Mouse (Mus musculus): ENCODE measurements at regions not wholly inside any gene's neighbourhood (a gene's known extent, or its start where the extent isn't known, plus 50 kb on each side); places are given as distances from the start of the nearest gene placed in this dataset.

DNA sequence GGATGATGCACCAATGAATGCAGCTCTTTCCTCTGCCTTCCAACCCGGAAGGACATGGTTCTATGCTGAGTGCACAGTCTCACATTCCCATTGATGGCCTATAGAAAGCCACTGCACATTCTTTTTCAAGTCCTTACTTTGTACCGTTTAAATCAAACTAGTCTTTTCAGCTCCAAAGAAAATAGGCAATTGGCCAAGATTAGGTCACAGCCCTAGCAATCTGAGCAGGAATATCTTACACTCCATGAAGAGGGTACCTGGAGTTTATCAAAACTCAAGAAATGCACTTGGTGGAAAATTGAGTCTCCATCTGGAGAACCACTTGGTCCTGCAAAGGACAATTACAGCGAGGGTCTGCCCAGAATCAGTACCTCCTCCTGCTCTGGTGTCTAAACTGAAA, 253.4 kb downstream of the Sox4 start:
- Histone ChIP-seq H3K36me3 (ENCODE audit: control insufficient read depth) (no peaks in the 10 kb centered on the region), H3K4me3 (replicated peaks) (no peak overlapping the region), H3K27me3 (ENCODE audit: control insufficient read depth) (no peaks in the 10 kb centered on the region), H3K4me1 (ENCODE audit: control insufficient read depth) (no peaks in the 10 kb centered on the region), H3K9me3 (ENCODE audit: control insufficient read depth, low read length) (no peaks in the 10 kb centered on the region)
- TF ChIP-seq GATA1 (IDR thresholded peaks at IDR 0.05; ENCODE audit: low read length): no peak

DNA sequence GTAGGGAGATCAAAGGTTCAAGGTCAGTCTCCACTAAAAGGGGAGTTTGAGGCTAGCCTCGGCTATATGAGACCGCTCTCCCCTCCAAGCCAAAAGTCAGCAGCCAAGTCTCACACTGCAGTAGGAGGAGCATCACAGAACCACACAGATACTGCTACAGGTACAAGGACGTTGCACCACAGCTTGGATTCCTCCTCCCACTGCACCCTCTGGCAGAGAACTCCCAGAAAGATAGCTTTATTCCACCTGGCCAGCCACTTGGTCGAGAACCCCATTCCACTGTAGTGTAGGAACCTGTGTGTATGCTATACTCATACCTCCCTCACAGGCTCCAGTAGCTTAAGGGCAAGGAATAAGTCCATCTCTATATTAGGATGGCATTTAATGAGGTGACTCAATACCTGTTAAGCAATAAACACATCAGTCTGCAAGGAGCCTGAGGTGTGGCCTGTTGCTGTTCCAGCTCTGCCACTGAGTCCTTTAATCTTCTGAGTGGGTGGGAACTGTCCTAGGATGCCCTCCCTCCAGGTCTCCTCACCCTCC, 254.0 kb downstream of the Sox4 start:
- Histone ChIP-seq H3K9me3 (ENCODE audit: control insufficient read depth, low read length) (no peaks in the 10 kb centered on the region), H3K4me1 (ENCODE audit: control insufficient read depth) (no peaks in the 10 kb centered on the region), H3K27me3 (ENCODE audit: control insufficient read depth) (no peaks in the 10 kb centered on the region), H3K36me3 (ENCODE audit: control insufficient read depth) (no peaks in the 10 kb centered on the region), H3K4me3 (replicated peaks) (no peak overlapping the region)
- TF ChIP-seq GATA1 (IDR thresholded peaks at IDR 0.05; ENCODE audit: low read length): no peak
- TF ChIP-seq TAL1 (IDR thresholded peaks at IDR 0.05; ENCODE audit: low read length): no peak

DNA sequence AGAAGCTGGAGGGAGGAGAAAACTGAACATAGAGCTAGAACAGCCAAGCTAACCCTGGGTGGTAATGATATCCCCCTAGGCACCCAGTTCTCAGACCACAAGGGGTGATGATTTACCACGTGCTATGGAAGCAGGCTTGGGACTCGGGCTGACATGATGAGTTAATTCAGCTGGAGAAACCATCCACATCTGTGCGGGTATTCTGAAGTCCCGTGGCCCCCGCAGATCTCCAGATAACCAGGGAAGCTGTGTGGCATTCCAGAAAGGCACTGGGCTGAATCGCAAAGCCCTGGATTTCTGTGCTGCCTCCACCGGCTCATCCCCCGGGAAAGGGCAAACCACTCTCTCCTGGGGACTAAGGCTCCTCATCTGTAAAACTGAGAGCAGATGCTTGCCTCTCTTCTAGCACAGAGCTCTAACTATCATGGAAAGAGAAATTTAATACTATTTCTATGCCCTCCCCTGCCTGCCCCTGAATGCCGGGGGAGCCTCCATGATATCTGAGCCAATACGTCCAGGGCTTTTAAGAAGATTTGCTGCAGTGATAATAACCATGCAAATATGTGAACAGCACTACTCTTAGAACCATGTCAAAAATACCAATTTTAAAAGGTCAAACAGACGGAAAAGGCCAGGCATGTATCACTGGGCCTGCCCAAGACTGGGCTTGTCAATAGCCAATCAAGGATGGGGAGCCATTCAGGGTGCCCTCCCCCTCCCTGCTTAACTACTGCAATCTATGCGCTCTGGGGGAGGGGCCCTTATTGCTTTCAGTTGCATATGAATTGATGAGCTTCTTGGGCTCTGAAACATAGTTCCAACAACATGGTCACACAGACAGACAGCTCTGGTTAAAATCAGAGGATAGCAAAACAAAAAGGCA, 255.5 kb downstream of the Sox4 start:
- TF ChIP-seq TAL1 (IDR thresholded peaks at IDR 0.05; ENCODE audit: low read length) (no peak), GATA1 (IDR thresholded peaks at IDR 0.05; ENCODE audit: low read length) (no peak)
- H3K4me1 ChIP-seq (ENCODE audit: control insufficient read depth): no peaks in the 10 kb centered on the region

DNA sequence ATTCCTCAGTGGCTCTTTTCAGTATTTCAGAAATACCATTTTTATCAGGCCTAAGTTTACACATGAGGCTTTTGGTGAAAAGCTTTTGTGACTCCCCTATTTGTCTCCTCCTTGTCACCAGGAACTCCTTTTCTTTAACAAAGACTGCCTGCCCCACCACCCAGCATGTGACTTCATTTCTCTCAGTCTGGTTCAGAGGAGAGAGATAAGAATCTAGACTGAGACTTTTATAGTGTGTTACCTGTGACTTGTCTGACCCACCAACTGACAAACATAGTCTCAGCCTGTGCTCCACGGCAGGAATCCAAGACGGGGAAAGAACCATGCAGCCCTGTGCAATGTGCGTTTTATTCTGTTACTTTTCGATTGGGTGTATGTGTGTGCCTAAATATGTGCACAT, 260.4 kb downstream of the Sox4 start:
- Histone ChIP-seq H3K9me3 (ENCODE audit: control insufficient read depth, low read length) (no peaks in the 10 kb centered on the region), H3K27me3 (ENCODE audit: control insufficient read depth) (no peaks in the 10 kb centered on the region), H3K4me3 (replicated peaks) (no peak overlapping the region), H3K36me3 (ENCODE audit: control insufficient read depth) (no peaks in the 10 kb centered on the region), H3K4me1 (ENCODE audit: control insufficient read depth) (no peaks in the 10 kb centered on the region)
- TF ChIP-seq TAL1 (IDR thresholded peaks at IDR 0.05; ENCODE audit: low read length): no peak
- TF ChIP-seq GATA1 (IDR thresholded peaks at IDR 0.05; ENCODE audit: low read length): no peak

More for the DNA sequence above, 255.5 kb downstream of the Sox4 start:
- no peak overlapping the region for H3K4me3 ChIP-seq (replicated peaks)
- H3K9me3 ChIP-seq (ENCODE audit: control insufficient read depth, low read length): no peaks in the 10 kb centered on the region
- no peaks in the 10 kb centered on the region for H3K36me3 ChIP-seq (ENCODE audit: control insufficient read depth)
- no peaks in the 10 kb centered on the region for H3K27me3 ChIP-seq (ENCODE audit: control insufficient read depth)

DNA sequence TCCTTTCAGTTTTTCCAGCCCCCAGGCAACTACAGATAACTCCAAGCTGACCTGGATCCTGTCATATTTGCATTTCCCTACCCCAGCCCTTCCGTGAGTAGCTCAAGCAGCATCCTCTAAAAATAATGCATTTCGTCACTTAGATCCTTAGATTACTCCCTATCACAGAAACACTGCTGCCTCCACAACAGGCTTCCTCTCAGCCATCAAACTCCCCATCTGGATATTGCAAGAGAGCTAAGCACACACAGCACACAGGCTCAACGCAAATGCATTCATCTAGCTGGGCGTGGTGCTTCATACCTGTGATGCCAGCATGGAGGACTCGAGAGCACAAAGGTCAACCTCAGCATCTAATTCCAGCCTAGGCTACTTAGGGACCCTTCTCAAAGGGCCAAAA, 260.9 kb downstream of the Sox4 start:
- TF ChIP-seq TAL1 (IDR thresholded peaks at IDR 0.05; ENCODE audit: low read length) (no peak), GATA1 (IDR thresholded peaks at IDR 0.05; ENCODE audit: low read length) (no peak)
- no peak overlapping the region for H3K4me3 ChIP-seq (replicated peaks)
- H3K36me3 ChIP-seq (ENCODE audit: control insufficient read depth): no peaks in the 10 kb centered on the region
- no peaks in the 10 kb centered on the region for H3K27me3 ChIP-seq (ENCODE audit: control insufficient read depth)
- H3K4me1 ChIP-seq (ENCODE audit: control insufficient read depth): no peaks in the 10 kb centered on the region
- H3K9me3 ChIP-seq (ENCODE audit: control insufficient read depth, low read length): no peaks in the 10 kb centered on the region

DNA sequence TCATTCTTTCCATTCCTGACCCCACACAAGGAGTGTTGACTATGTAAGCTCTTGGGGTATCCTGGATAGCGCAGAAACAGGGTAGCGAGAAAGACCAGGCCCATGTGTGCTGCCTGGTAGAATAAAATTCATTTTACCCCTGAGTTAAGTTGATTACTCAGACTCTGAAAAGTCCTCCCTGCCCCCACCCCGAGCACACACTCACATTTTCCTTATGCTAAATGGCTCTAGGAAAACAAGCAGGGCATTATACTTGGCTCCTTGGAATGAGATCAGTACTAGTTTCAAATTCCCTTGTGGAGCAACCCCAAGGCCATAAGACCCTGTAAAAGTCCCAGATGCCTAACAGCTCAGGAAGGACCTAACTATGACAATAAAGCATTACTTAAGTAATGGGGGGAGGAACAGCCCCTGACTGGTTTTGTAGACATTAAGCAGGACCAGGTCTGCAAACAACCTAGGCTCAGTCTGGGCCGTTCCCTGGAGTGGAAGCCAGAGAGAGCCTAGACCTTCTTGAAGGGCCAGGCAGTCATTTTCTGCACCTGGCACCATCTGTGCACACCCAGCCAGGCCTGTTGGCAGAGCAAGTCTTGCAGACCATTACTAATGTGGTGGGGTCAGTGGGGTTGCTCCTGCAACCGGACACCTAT, 262.9 kb downstream of the Sox4 start:
- no peaks in the 10 kb centered on the region for H3K27me3 ChIP-seq (ENCODE audit: control insufficient read depth)
- H3K4me3 ChIP-seq (replicated peaks): no peak overlapping the region
- no peaks in the 10 kb centered on the region for H3K4me1 ChIP-seq (ENCODE audit: control insufficient read depth)
- H3K36me3 ChIP-seq (ENCODE audit: control insufficient read depth): no peaks in the 10 kb centered on the region
- H3K9me3 ChIP-seq (ENCODE audit: control insufficient read depth, low read length): no peaks in the 10 kb centered on the region
- TF ChIP-seq TAL1 (IDR thresholded peaks at IDR 0.05; ENCODE audit: low read length): no peak
- no peak for TF ChIP-seq GATA1 (IDR thresholded peaks at IDR 0.05; ENCODE audit: low read length)

DNA sequence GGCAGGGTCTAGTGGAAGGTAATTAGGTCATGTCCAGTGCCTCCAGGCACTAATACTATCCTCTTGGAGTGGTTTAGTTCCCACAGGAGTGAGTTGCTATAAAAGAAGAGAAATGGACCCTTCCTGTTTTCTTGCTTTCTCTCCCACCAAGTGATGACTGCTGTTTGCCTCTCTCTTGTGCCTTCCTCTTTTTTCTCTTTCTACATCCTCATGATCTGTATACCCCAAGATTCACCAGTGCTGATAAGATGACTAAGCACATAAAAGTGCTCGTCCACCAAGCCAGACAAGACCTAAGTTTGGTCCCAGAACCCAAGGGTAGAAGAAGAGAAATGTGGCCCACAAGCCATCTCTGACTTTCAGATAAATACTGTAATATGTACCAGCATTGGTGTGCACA, 265.7 kb downstream of the Sox4 start:
- no peaks in the 10 kb centered on the region for H3K4me1 ChIP-seq (ENCODE audit: control insufficient read depth)

DNA sequence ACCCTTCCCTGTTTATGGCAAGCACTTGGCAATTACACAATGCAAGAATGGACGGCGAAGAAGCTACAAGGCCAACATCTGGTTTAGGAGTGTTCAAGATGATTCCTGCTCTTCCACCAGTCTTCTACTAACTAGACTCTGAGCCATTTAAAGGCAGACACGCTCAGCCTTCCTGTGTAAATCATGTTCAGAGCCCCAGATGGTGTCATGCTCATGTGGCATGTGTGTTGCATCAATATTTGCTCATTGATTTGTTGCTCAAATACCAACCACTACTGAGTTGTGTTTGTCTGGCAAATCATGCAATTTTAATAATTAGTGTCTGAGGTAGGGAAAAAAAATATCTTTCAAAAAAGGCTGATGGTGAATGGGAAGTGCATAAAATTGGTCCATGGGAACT, 269.2 kb downstream of the Sox4 start:
- H3K36me3 ChIP-seq (ENCODE audit: control insufficient read depth): no peaks in the 10 kb centered on the region
- no peak overlapping the region for H3K4me3 ChIP-seq (replicated peaks)
- H3K9me3 ChIP-seq (ENCODE audit: control insufficient read depth, low read length): no peaks in the 10 kb centered on the region
- no peaks in the 10 kb centered on the region for H3K27me3 ChIP-seq (ENCODE audit: control insufficient read depth)
- TF ChIP-seq TAL1 (IDR thresholded peaks at IDR 0.05; ENCODE audit: low read length): no peak
- TF ChIP-seq GATA1 (IDR thresholded peaks at IDR 0.05; ENCODE audit: low read length): no peak
- H3K4me1 ChIP-seq (ENCODE audit: control insufficient read depth): no peaks in the 10 kb centered on the region

More for the DNA sequence above, 265.7 kb downstream of the Sox4 start:
- Histone ChIP-seq H3K4me3 (replicated peaks) (no peak overlapping the region), H3K9me3 (ENCODE audit: control insufficient read depth, low read length) (no peaks in the 10 kb centered on the region), H3K36me3 (ENCODE audit: control insufficient read depth) (no peaks in the 10 kb centered on the region), H3K27me3 (ENCODE audit: control insufficient read depth) (no peaks in the 10 kb centered on the region)
- TF ChIP-seq TAL1 (IDR thresholded peaks at IDR 0.05; ENCODE audit: low read length) (no peak), GATA1 (IDR thresholded peaks at IDR 0.05; ENCODE audit: low read length) (no peak)

DNA sequence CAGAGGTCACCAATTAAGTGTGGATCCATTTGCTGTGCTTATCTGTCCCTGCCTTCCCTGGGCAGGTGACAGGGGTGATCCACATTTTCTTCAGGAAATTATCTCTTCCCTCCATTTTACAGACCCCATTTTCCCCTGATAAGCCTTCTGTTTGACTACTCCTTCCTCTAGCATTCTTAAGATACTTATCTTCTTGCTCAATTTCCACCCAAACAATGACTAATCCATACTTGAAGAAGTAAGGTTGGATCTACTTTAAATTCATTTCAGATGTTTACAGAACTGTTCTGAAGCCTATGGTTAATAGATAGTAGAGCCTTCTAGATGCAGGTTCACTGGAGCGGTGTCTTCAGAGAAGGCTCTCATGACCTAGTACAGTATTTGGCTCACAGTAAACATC, 273.2 kb downstream of the Sox4 start:
- H3K4me1 ChIP-seq (ENCODE audit: control insufficient read depth): no peaks in the 10 kb centered on the region
- H3K27me3 ChIP-seq (ENCODE audit: control insufficient read depth): no peaks in the 10 kb centered on the region
- no peaks in the 10 kb centered on the region for H3K9me3 ChIP-seq (ENCODE audit: control insufficient read depth, low read length)
- H3K4me3 ChIP-seq (replicated peaks): no peak overlapping the region
- TF ChIP-seq GATA1 (IDR thresholded peaks at IDR 0.05; ENCODE audit: low read length) (no peak), TAL1 (IDR thresholded peaks at IDR 0.05; ENCODE audit: low read length) (no peak)
- no peaks in the 10 kb centered on the region for H3K36me3 ChIP-seq (ENCODE audit: control insufficient read depth)

Data from erythroblast, embryonic 14.5 days (primary cell).